Mouse (Mus musculus) hindbrain, embryonic 13.5 days (tissue): ENCODE results near the gene Stpg1. TPM values are rescaled to one million over a fixed set of nuclear protein-coding genes. Genes with fewer than 3 reads are reported as not detected.

Experiments used
- ATAC-seq: fragments of 200-750 bp; cut with Nextera tagmentation; 2 replicates; pipeline ENCODE4 v1.8.0; 2017; ENCODE audit warnings: moderate TSS enrichment; ENCODE audit not compliant: low FRiP score
- H3K27ac ChIP-seq: fragments of 300-500 bp; sonication (generic); 2 replicates; pipeline ENCODE4 v1.5.1; 2015; ENCODE audit warnings: inconsistent platforms, mild to moderate bottlenecking, moderate library complexity
- H3K27me3 ChIP-seq: fragments of 300-500 bp; sonication (generic); 2 replicates; pipeline ENCODE4 v1.6.1; 2015; ENCODE audit warnings: mild to moderate bottlenecking, inconsistent platforms
- H3K36me3 ChIP-seq: fragments of 300-500 bp; sonication (generic); 2 replicates; pipeline ENCODE4 v1.6.1; 2015; ENCODE audit warnings: mild to moderate bottlenecking, inconsistent platforms
- H3K4me1 ChIP-seq: fragments of 300-500 bp; sonication (generic); replicated peaks from 2 replicates; pipeline ENCODE4 v1.6.1; 2015; ENCODE audit warnings: inconsistent platforms
- H3K4me2 ChIP-seq: fragments of 300-500 bp; sonication (generic); 2 replicates; pipeline ENCODE4 v1.6.1; 2015; ENCODE audit warnings: inconsistent platforms, mild to moderate bottlenecking, moderate library complexity
- H3K4me3 ChIP-seq: fragments of 300-500 bp; sonication (generic); 2 replicates; pipeline ENCODE4 v1.5.1; 2015; ENCODE audit warnings: mild to moderate bottlenecking, inconsistent platforms
- H3K9ac ChIP-seq: fragments of 300-500 bp; sonication (generic); 2 replicates; pipeline ENCODE4 v1.6.1; 2015; ENCODE audit warnings: mild to moderate bottlenecking, inconsistent platforms
- H3K9me3 ChIP-seq: fragments of 300-500 bp; sonication (generic); 2 replicates; pipeline ENCODE4 v1.6.1; 2016; ENCODE audit warnings: inconsistent platforms
- WGBS: fragments of 180-500 bp; shearing (Covaris S2); methylation state at CpG from one replicate; pipeline ENCODE4 v1.1.7; 2015; 5-methylcytosine and 5-hydroxymethylcytosine counted together
- polyA plus RNA-seq: library from polyadenylated mRNA; unstranded; fragments of >200 nt; fragmentation: Nextera tagmentation; extraction: Ambion mirVana; gene quantifications from 2 replicates; pipeline ENCODE4 v1.2.1, GENCODE M21; 2015

Stpg1 gene
- polyA plus RNA-seq, 1 experiment from 2014 or later, result 0.23 TPM

GRCm38 (mm10) chr4:135514925-135515324 is 20.3 kb downstream of the Stpg1 start:
- Histone ChIP-seq H3K9me3 (no peaks in the 10 kb centered on the region), H3K27me3 (no peaks in the 10 kb centered on the region), H3K4me2 (no peak overlapping the region), H3K4me1 (no peaks in the 10 kb centered on the region), H3K9ac (no peak overlapping the region), H3K36me3 (no peaks in the 10 kb centered on the region), H3K4me3 (no peak overlapping the region), H3K27ac (no peak overlapping the region)
- WGBS, result 67% methylated on average over 14 of the region's 14 CpGs
- ATAC-seq, result no peak

- Histone ChIP-seq H3K4me2 (no peak overlapping the region), H3K36me3 (no peaks in the 10 kb centered on the region), H3K9ac (no peak overlapping the region), H3K9me3 (no peaks in the 10 kb centered on the region), H3K27me3 (0 out of 2 replicates have a peak, but pooled peaks cover 4% of the 10 kb centered on the region), H3K4me3 (no peak overlapping the region), H3K27ac (no peak overlapping the region), H3K4me1 (no peaks in the 10 kb centered on the region)
- ATAC-seq, result no peak
- 56% methylated on average over 15 of the region's 15 CpGs for WGBS
Observed at GRCm38 (mm10) chr4:135516351-135517316, 22.0 kb downstream of the Stpg1 start.

- Histone ChIP-seq H3K9me3 (no peaks in the 10 kb centered on the region), H3K27me3 (0 out of 2 replicates have a peak, but pooled peaks cover 4% of the 10 kb centered on the region), H3K4me2 (no peak overlapping the region), H3K4me1 (no peaks in the 10 kb centered on the region), H3K9ac (no peak overlapping the region), H3K27ac (no peak overlapping the region), H3K36me3 (no peaks in the 10 kb centered on the region), H3K4me3 (no peak overlapping the region)
- no peak for ATAC-seq
- 82% methylated on average over 12 of the region's 12 CpGs for WGBS
Observed at GRCm38 (mm10) chr4:135518135-135518534, 23.5 kb downstream of the Stpg1 start.

GRCm38 (mm10) chr4:135520421-135520820 is 25.8 kb downstream of the Stpg1 start:
- Histone ChIP-seq H3K27ac (no peak overlapping the region), H3K4me3 (no peak overlapping the region), H3K27me3 (0 out of 2 replicates have a peak, but pooled peaks cover 11% of the 10 kb centered on the region), H3K9ac (no peak overlapping the region), H3K36me3 (no peaks in the 10 kb centered on the region), H3K4me2 (no peak overlapping the region), H3K9me3 (no peaks in the 10 kb centered on the region), H3K4me1 (peaks cover 13% of the 10 kb centered on the region; the same call in 1 of the 2 replicates)
- ATAC-seq, result no peak
- 86% methylated on average over 9 of the region's 9 CpGs for WGBS

GRCm38 (mm10) chr4:135523939-135524338 is 29.3 kb downstream of the Stpg1 start:
- 3% methylated on average over 6 of the region's 7 CpGs for WGBS
- Histone ChIP-seq H3K4me2 (no peak overlapping the region), H3K36me3 (no peaks in the 10 kb centered on the region), H3K9me3 (no peaks in the 10 kb centered on the region), H3K4me1 (peaks cover 28% of the 10 kb centered on the region), H3K4me3 (no peak overlapping the region), H3K27ac (no peak overlapping the region), H3K27me3 (peaks cover 17% of the 10 kb centered on the region; the same call in 1 of the 2 replicates), H3K9ac (no peak overlapping the region)
- no peak for ATAC-seq

GRCm38 (mm10) chr4:135525057-135525456 is 30.5 kb downstream of the Stpg1 start:
- no peak overlapping the region for H3K9ac ChIP-seq
- peaks cover 28% of the 10 kb centered on the region for H3K4me1 ChIP-seq
- H3K4me3 ChIP-seq, result no peak overlapping the region
- 65% methylated on average over 12 of the region's 12 CpGs for WGBS
- H3K36me3 ChIP-seq, result no peaks in the 10 kb centered on the region
- no peaks in the 10 kb centered on the region for H3K9me3 ChIP-seq
- no peak overlapping the region for H3K4me2 ChIP-seq
- H3K27me3 ChIP-seq, result peaks cover 17% of the 10 kb centered on the region; the same call in 1 of the 2 replicates
- H3K27ac ChIP-seq, result no peak overlapping the region
- ATAC-seq, result no peak

GRCm38 (mm10) chr4:135526039-135526710 is 31.6 kb downstream of the Stpg1 start:
- H3K4me1 ChIP-seq, result peaks cover 28% of the 10 kb centered on the region
- WGBS, result 13% methylated on average over 14 of the region's 14 CpGs
- H3K4me3 ChIP-seq, result no peak overlapping the region
- H3K27ac ChIP-seq, result no peak overlapping the region
- ATAC-seq, result peak; percentile 59
- H3K9ac ChIP-seq, result peak overlapping the region; percentile 46; the same call in 1 of the 2 replicates
- no peaks in the 10 kb centered on the region for H3K36me3 ChIP-seq
- H3K9me3 ChIP-seq, result no peaks in the 10 kb centered on the region
- H3K27me3 ChIP-seq, result peaks cover 13% of the 10 kb centered on the region; the same call in 1 of the 2 replicates
- peak overlapping the region; percentile 16; the same call in 1 of the 2 replicates for H3K4me2 ChIP-seq

- no peaks in the 10 kb centered on the region for H3K9me3 ChIP-seq
- H3K9ac ChIP-seq, result no peak overlapping the region
- ATAC-seq, result no peak
- no peak overlapping the region for H3K27ac ChIP-seq
- no peak overlapping the region for H3K4me3 ChIP-seq
- no peaks in the 10 kb centered on the region for H3K36me3 ChIP-seq
- H3K4me2 ChIP-seq, result no peak overlapping the region
- peaks cover 9% of the 10 kb centered on the region for H3K27me3 ChIP-seq
- peaks cover 24% of the 10 kb centered on the region for H3K4me1 ChIP-seq
- 62% methylated on average over 2 of the region's 2 CpGs for WGBS
Observed at GRCm38 (mm10) chr4:135530270-135530669, 35.7 kb downstream of the Stpg1 start.

GRCm38 (mm10) chr4:135531236-135531635 is 36.6 kb downstream of the Stpg1 start:
- Histone ChIP-seq H3K4me2 (no peak overlapping the region), H3K4me3 (no peak overlapping the region), H3K27me3 (peaks cover 9% of the 10 kb centered on the region), H3K27ac (0 out of 2 replicates have a peak overlapping the region, but pooled peaks have one; percentile 9), H3K4me1 (peaks cover 15% of the 10 kb centered on the region), H3K9ac (no peak overlapping the region), H3K36me3 (no peaks in the 10 kb centered on the region), H3K9me3 (no peaks in the 10 kb centered on the region)
- 82% methylated on average over 9 of the region's 9 CpGs for WGBS
- ATAC-seq, result no peak

- H3K4me2 ChIP-seq, result no peak overlapping the region
- H3K9ac ChIP-seq, result no peak overlapping the region
- H3K36me3 ChIP-seq, result no peaks in the 10 kb centered on the region
- H3K27ac ChIP-seq, result 0 out of 2 replicates have a peak overlapping the region, but pooled peaks have one; percentile 9
- no peaks in the 10 kb centered on the region for H3K9me3 ChIP-seq
- peaks cover 9% of the 10 kb centered on the region for H3K27me3 ChIP-seq
- 47% methylated on average over 9 of the region's 9 CpGs for WGBS
- ATAC-seq, result no peak
- H3K4me3 ChIP-seq, result no peak overlapping the region
- peaks cover 8% of the 10 kb centered on the region; the same call in 1 of the 2 replicates for H3K4me1 ChIP-seq
Observed at GRCm38 (mm10) chr4:135531771-135532613, 37.4 kb downstream of the Stpg1 start.

GRCm38 (mm10) chr4:135533001-135533400 is 38.4 kb downstream of the Stpg1 start:
- Histone ChIP-seq H3K27me3 (peaks cover 5% of the 10 kb centered on the region; the same call in 1 of the 2 replicates), H3K9me3 (no peaks in the 10 kb centered on the region), H3K4me2 (no peak overlapping the region), H3K4me1 (0 out of 2 replicates have a peak, but pooled peaks cover 8% of the 10 kb centered on the region), H3K27ac (no peak overlapping the region), H3K4me3 (no peak overlapping the region), H3K9ac (no peak overlapping the region), H3K36me3 (no peaks in the 10 kb centered on the region)
- no peak for ATAC-seq
- 80% methylated on average over 6 of the region's 6 CpGs for WGBS
